Mouse (Mus musculus): ENCODE data around the gene Pcdh17. TPM values are rescaled to one million over a fixed set of nuclear protein-coding genes. Genes with fewer than 3 reads are reported as not detected.

Pcdh17 gene
- not detected for total RNA-seq (2023)

GRCm38 (mm10) chr14:84443288-84443686, at the start of gene Pcdh17:
Gene Pcdh17, plus strand, starts transcription at chr14:84443563.

Measured in CD8-positive naive resting alpha-beta T cell, adult 57 days (primary cell).